Mouse (Mus musculus) monocyte, adult 2 months (primary cell): Measurements from ENCODE around the gene Poc1b.
"Not testable (repeated sequence)": the region's sequence is repeated elsewhere in the genome, so short reads cannot be mapped to it uniquely, and the experiment has no call there.

Source experiments
- DNase-seq, 2 experiments: peaks; one replicate each; pipeline ENCODE4 v3.0.0; 2022; ENCODE audit warnings: low spot score in 2 of 2, low read depth in 1 of 2

Gene Poc1b

DNA sequence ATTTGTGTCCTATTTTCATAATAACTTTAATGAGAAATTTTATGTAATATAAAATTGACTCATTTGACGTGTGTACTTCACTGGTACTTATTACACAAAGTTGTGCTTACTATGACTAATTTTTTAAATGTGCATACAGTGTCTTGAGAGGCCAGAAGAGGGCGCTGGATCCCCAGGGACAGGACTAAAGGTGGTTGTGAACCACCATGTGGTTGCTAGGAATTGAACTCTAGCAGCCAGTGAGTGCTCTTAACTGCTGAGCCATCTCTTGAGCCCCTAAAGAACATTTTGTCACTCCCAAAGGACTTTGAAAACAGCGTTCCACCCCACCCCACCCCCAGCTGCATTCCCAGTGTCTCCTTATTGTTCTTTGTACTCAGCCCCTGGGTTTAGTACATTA, 84.0 kb downstream of the Poc1b start:
- no peak for DNase-seq

DNA sequence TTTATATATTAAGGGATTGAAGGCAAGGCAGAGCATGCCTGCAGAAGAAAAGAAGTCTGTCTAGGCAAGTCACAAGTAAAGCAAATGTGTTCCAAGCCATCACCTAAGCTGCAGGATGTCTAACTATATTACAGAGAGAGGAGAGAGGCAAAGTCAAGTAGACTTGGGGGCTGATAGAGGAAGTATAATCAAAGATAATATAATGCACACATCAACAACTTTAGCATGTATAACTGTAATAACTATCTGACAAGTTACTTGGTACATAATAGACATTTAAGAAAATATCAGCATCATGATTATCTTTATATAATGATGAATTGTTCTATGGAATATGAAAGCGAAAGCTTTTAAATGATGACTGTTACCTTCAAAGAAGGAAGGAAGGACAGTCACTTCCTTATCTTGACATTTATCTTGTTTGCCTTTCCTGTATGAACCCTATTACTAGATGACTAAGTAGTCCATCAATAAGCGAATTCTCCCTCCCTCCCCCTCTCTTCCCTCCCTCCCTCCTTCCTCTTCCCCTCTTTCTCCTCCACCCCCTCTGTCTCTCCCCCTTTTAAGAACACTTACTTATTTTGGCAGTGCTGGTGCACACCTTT, 87.7 kb downstream of the Poc1b start:
- no peak for DNase-seq

DNA sequence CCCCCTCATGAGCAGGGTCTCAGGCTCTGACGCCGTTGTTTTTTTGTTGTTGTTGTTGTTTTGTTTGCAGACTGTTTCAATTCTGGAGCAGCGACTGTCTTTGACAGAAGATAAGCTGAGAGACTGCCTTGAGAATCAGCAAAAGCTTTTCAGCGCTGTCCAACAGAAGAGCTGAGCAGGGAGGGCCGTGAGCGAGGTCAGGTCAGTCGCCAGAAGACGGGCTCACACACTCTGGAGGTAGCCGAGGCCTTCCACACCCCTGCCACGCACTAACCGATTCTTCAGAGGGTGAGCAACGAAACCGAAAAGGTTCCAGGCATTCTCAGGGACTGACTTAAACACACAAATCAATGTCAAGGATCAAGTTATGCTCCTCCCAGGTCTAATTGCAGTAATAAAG, 89.7 kb downstream of the Poc1b start:
- DNase-seq = no peak

DNA sequence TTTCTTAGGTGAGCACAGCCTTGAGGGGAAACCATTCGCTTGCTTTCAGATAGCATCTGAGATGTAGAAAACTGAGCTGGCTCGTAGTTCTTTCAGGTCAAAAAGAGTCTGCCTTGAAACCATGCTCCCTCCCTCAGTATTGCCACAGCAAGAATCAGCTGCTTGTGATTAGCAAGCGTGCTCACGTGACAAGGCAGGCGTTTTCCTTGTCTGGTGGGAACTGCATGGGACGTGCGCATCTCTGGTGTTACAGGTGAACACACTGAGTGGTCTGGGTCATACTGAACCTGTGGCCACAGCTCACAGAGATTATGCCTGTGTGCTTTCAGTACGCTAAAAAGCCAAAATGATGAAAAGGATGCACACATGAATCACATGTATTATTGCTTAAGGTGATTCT, 90.3 kb downstream of the Poc1b start:
- DNase-seq = no peak

DNA sequence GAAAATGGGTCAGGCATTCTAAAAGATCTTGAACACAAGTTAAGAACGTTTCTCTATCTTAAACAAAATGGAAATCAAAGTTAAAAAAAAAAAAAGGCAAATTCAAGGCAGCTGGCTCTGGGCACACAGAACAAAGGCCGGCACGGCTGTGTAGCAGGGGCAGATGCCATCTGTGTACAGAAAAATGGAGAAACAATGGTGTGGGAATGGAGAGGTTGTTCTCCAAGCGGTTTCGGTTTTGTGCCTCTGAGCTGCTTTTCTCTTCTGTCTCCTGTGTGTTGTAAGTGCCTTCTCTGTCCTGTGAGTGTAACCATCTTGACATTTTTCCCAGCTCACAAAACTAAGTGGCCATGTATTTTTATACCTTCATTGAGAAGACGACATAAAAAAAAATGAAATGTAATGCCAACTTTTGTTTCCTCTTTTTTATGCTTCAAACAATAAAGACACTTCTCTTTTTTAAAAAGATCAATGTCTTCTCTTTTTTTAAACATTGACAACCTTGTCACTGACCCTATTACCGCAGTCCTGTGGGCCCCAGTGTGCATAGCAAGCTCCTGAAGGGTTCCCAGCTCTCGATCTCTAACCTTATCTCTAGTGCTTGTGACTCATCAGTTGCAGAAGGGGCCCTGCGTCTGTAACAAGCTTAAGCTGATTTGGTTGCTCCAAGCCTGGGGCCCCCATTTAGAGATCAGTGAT, 90.9 kb downstream of the Poc1b start:
- DNase-seq = no peak

DNA sequence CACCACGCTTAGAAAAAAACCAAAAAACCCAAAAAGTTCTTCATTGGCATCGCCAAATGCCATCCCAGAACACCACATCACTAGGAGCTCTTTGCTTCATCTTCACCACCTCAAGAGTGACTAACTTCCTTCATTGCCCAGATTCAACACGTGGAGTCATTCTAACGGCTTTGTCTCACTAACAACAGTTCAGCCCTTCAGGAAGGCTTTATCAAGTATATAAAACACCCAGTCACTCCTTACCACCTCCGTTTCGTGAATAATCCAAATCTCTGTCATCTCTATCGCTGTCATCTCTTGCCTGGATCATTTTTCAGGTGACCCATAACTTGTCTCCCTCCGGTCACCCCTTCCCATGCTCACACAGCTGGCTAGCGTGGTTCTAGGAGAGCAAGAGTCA, 92.1 kb downstream of the Poc1b start:
- no peak for DNase-seq

DNA sequence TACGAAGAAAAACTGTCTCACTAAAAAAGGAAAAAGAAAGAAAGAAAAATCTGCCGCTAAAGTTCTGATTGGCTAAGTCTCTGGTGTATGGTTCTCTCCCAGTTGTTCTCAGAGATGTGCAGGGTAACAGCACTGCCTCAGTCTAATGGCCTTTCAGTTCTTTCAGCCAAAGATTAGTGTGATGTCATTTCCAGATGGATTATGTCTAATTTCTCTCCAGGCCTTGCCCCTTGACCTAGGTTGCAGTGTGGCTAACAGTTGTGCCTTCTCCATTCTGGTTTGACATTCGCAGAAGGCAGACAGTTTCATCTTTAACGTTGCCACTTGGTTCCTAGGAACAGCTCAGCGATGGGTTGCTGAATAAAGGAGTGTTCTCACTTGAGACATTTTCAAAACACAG, 94.1 kb downstream of the Poc1b start:
- no peak for DNase-seq

DNA sequence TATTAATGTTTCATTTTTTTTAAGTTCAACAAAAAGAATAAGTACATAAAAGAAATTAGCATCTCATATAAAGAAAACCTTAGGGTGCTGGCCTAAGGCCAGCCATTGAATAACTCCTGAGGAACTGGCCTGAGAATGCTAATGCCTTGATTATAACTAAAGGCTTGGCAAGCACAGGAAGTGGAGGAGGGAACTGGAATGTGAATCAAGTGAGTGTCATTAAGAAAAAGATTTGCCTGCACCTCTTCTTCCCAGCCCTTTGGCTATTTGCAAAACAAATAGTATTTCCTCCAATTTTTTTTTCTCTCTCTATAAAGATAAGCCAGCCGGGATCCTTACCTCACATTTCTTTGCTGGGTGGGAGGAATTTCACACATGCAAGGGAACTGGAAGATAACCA, 95.0 kb downstream of the Poc1b start:
- DNase-seq = no peak

DNA sequence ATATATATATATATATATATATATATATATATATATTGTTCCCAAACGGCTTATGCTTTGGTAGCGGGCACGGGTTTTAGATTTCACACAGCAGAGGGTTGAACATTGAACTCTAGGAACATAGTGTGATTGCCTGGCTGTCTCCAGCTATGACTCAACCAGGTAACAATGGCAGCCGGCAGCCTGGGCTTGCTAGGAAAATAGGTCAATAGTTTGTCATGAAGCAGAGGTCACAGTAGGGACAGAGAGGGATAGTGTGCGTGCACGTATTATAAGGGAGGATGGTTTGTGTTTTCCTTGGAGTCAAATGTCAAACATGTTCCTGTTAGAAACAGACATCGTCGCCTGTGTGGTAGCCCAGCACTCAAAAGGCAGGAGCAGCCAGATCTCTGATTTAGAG, 95.5 kb downstream of the Poc1b start:
- no peak for DNase-seq

DNA sequence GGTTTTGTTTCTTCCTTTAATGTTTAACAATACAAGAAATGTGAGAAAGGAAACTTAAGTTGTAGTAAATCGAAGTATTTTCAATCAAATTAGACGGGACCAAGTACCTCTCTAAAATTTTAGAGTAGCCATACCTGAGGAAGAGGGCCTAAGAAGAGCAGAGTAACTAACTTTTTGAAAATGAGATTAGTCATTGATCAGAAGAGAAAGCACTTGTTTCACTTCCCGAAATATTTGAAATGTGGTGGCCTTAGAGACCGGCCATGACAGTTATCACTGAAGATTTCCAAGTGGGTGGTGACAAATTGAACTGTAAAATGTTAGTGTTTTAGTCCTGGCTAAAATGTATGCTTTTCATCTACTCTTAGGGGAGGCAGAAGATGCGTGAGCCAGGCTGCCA, 96.3 kb downstream of the Poc1b start:
- DNase-seq = no peak

DNA sequence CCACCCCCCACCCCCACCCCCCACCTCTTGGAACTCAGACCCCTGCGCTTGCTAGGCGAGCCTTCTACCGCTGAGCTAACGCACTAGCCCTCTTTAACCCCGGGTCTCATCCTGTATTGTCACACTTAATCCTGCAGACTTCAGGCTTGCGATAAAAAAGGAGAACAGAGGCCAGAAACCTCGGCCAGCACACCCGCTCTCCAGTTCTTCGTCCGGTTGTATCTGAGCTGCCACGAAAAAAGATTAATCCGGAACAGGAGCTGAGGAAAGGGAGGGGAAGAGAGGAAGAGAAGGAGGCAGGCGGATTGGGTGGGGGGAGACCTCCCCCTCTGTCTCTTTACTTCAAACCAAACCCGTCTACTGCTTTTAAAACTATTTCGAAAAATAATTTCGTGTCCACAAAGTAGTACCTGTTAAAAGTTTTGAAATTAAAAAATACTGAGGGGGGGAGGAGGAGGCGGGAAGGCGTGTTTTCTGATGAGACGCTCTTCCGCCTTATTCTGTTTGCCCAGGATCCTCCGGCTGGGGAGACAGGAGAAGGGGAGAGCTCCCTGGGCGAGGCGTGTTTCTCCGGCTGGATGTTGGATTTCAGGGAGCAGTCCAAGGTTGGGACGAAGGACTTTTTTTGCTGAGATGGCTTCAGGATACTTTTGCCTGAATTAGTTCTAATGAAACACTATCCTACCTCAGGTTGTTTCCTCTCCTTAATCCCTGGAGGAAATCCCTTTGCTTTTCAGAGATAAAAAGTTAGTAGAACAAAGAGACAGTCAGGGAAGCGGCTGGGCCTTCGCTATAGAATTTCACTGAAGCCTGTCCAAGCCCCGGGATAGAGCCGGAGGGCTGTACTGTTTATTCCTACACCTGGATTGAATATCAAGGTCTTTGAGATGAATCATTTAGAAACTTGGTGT, 97.0 kb downstream of the Poc1b start:
- no peak for DNase-seq

DNA sequence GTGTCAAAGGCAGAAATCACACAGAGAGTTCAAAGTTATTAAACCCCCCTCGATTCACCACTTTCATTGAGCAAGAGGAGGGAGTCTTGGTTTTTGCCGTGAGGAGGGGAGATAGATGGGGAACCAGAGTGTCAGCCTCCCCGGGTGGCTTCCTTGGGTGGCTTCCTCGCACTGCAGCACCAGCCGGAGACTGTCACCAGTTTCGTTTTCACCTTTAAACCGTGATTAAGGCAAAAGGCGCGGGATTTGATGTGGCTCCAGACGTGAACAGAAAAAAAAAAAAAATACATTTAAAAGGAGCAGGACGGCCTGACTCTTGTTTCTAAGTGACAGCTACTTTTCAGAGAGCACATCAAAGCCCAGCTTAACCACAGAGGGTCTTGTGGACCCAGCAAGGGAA, 97.7 kb downstream of the Poc1b start:
- DNase-seq = no peak

DNA sequence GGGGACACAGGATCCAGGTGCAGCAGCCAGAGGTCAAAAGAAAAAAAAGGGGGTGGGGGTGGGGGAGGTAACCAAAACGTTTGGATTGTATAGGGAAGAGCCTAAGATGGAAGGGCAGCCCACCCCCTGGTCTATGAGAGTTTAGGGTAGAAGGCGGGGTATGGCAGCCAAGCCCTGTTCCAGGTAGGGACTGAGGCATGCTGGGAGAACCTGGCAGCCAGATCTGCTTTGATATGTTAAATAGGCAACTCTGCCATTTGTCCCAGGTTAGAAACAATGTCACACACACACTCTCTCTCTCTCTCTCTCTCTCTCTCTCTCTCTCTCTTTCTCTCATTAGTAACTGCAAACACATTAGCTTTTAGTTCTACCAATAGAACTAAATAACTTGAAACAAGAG, 100.3 kb downstream of the Poc1b start:
- no peak for DNase-seq

DNA sequence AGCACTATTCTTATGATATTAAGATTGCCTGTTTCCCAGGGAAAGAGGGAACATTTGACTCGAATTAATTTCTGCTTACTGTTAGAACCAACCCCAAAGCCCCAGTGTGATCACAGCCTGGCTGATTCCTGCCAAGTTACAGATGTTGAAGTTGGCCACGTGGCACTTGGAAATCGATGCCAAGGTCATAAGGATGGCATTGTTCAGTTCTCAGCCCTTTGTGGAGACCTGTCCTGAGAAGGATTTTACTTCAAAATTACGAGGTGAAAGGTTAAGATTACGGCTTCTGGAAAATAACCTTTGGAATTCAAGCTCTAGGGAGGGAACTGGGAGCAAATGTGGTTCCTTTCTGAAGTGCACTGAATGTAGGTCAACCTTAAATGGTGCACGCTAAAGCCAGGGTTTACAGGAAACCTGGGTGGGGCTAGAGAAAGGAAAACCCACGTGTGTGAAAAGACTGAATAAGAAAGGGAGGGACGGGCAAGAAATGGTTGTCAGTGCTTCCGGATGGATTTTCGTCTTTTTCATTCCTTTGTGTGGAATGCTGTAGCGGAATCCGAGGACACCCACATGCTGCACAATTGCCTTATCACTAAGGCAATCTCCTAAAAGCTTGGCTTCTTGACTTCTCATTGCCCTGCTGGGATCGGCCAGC, 102.4 kb downstream of the Poc1b start:
- no peak for DNase-seq

DNA sequence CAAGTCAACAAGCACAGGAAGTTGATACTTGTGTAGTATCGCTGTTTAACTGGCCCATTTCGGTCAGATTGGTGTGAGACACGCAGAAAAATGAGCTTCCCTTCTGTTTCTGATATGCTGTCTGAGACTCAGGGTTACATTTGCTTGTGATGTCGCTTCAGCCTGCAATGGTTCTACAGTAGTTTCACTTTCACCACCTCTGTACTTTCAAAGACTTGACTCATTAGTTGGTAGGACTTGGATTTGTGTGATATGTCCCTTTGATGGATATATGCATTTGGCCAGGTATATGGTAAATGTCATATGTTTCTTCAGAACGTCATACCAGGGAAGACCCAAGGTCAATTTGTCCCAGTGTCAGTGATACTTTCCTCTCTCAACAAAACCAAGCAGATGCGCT, 104.2 kb downstream of the Poc1b start:
- no peak for DNase-seq

DNA sequence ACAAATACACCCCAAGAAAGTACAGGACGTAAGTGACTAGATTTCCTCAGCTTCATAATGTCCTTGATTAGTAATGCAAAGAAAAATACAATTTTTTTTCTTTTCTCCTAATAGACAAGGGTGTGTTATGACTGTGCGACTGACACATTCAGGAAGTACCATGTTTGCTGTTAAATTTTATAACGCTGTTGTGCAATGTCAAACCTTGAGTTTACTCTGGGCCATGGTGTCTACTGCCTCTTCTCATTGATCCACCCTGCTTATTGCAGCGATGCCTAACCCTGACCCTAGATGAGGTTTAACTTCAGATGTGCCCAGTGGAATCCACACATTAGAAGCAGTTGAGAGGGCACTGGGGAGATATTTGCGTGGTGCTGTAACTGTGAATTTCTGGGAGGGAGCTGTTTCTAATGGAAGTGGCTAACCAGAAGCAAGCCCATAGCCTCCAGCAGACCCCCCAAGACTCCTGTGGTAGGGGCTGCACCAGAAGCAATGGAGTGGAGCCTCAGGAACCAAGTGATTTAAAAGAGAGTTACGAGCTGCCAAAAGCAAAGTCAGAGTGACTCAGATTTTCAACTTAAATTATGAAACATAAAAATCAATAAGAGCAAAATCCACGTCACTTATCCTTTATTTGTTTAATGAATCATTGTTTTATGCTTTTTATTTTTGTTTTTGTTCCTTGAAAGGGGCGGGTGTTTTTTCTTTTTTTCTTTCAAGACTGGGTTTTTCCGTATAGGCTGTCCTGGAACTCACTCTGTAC, 104.8 kb downstream of the Poc1b start:
- DNase-seq = no peak

DNA sequence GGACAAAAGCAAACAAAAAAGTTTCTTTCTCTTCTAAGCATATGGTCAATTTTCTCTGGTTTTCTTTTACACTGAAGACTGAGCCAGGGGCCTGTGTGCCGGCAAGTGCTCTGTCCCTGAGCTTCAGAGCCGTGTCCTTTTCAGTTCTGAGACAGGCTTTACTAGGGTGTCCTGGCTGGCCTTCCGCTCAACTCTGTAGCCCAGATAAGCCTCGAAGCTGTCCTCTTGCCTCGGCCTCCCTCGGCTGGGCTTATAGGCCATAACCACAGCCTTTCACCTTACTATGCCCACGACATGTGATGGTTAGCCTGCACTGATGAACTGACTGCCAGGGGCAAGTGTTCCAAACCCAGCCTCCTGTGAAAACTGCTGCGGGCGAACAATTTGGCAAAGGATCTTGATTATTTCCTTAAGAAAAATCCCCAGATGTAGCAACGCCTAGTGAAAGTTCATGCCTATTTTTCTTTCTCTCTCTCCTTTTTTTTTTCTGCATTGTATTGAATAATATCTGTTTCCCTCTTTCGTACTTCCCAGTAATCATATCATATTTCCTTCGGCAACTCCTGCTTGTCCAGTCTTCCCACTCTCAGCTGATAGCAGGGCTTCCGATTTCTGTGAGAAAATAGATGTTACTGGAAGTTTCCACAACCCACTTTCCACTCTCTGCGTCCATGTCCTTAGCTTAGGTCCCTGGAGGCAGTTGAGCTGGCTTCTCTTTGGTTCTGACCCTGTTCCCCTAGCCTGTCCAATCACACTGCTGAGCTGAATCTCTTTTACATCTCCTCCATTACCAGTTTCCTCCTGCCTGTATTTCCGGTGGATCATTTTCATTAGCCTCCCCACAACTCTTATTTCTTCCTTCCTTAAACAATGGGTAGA, 107.8 kb downstream of the Poc1b start:
- no peak for DNase-seq

DNA sequence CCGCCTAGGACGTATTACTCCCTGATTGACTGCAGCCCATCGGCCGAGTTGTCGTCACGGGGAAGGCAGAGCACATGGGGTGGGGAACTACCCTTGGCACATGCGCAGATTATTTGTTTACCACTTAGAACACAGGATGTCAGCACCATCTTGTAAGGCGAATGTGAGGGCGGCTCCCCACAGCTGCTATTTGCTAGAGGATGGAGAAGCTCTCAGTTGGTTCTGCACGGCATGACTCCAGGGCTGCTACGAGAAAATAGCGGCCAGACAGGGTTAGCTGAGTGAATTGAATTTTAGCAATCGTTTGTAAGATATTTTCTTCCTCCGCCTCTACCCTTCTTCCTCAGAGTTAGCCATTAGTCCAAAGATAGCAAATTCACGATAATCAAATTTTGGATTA, 109.7 kb downstream of the Poc1b start:
- DNase-seq = not testable (repeated sequence)

DNA sequence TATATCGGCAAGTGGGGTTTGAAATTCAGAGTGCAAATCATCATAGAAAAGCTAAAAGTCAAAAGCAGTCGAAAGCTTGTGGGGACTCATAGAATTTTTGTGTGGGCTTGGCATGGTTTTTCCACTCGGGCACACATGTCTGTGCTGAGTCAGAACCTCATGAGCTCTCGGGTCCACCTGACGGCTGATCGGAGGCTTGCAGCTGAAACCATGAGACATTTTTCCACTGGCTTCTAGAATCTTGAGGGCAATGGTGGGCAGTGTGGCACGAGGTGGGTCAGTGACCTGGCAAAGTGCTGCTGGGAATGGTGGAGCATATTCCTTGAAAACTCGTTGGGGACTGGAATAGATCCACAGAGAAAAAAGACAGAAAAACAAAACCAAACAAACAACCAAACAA, 114.7 kb downstream of the Poc1b start:
- DNase-seq = no peak

DNA sequence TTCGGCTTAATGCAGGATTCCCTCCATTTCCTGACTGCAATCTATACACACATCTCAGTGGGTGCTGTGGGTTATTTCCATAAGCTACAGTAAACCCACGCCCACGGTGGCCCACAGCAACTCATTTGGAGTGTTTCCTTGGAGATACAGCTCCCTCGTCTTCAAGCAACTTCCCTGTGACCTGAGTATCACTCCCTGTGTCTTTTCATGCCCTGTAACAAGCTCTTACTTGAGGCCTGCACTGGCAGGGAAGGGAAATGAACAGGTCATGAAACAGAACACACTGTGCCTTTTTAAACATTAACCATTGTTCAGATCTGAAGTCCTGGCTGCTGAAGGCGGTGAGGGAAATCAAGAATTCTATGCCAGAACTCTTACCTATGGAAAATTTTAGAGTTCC, 115.9 kb downstream of the Poc1b start:
- DNase-seq = no peak
